Mouse (Mus musculus) embryonic facial prominence, embryonic 15.5 days (tissue): ENCODE measurements around the gene Lims1. TPM values are rescaled to one million over a fixed set of nuclear protein-coding genes. Genes with fewer than 3 reads are reported as not detected.

ENCODE experiments used
- ATAC-seq: fragments of 200-750 bp; cut with Nextera tagmentation; 2 replicates; pipeline ENCODE4 v1.8.0; 2017; ENCODE audit warnings: low read depth, moderate TSS enrichment; ENCODE audit not compliant: insufficient number of reproducible peaks, low FRiP score, low TSS enrichment
- H3K27ac ChIP-seq: fragments of 300-500 bp; sonication (generic); replicated peaks from 2 replicates; pipeline ENCODE4 v1.5.1; 2015; ENCODE audit warnings: mild to moderate bottlenecking, inconsistent platforms
- H3K27me3 ChIP-seq: fragments of 300-500 bp; sonication (generic); 2 replicates; pipeline ENCODE4 v1.6.1; 2015; ENCODE audit warnings: inconsistent platforms
- H3K36me3 ChIP-seq: fragments of 300-500 bp; sonication (generic); 2 replicates; pipeline ENCODE4 v1.6.1; 2015; ENCODE audit warnings: mild to moderate bottlenecking, inconsistent platforms
- H3K4me1 ChIP-seq: fragments of 300-500 bp; sonication (generic); 2 replicates; pipeline ENCODE4 v1.6.1; 2015; ENCODE audit warnings: inconsistent platforms
- H3K4me2 ChIP-seq: fragments of 300-500 bp; sonication (generic); replicated peaks from 2 replicates; pipeline ENCODE4 v1.6.1; 2015; ENCODE audit warnings: mild to moderate bottlenecking, inconsistent platforms
- H3K4me3 ChIP-seq: fragments of 300-500 bp; sonication (generic); replicated peaks from 2 replicates; pipeline ENCODE4 v1.5.1; 2015; ENCODE audit warnings: mild to moderate bottlenecking, inconsistent platforms
- H3K9ac ChIP-seq: fragments of 300-500 bp; sonication (generic); 2 replicates; pipeline ENCODE4 v1.6.1; 2015; ENCODE audit warnings: inconsistent platforms
- H3K9me3 ChIP-seq: fragments of 300-500 bp; sonication (generic); replicated peaks from 2 replicates; pipeline ENCODE4 v1.6.1; 2016; ENCODE audit warnings: inconsistent platforms
- WGBS: fragments of 180-500 bp; shearing (Covaris S2); methylation state at CpG from one replicate; pipeline ENCODE4 v1.1.7; 2015; 5-methylcytosine and 5-hydroxymethylcytosine counted together
- polyA plus RNA-seq: library from polyadenylated mRNA; unstranded; fragments of >200 nt; fragmentation: Nextera tagmentation; extraction: Ambion mirVana; gene quantifications from 2 replicates; pipeline ENCODE4 v1.2.1, GENCODE M21; 2015

The Lims1 gene
- polyA plus RNA-seq, 1 experiment from 2014 or later, result 124 TPM

DNA sequence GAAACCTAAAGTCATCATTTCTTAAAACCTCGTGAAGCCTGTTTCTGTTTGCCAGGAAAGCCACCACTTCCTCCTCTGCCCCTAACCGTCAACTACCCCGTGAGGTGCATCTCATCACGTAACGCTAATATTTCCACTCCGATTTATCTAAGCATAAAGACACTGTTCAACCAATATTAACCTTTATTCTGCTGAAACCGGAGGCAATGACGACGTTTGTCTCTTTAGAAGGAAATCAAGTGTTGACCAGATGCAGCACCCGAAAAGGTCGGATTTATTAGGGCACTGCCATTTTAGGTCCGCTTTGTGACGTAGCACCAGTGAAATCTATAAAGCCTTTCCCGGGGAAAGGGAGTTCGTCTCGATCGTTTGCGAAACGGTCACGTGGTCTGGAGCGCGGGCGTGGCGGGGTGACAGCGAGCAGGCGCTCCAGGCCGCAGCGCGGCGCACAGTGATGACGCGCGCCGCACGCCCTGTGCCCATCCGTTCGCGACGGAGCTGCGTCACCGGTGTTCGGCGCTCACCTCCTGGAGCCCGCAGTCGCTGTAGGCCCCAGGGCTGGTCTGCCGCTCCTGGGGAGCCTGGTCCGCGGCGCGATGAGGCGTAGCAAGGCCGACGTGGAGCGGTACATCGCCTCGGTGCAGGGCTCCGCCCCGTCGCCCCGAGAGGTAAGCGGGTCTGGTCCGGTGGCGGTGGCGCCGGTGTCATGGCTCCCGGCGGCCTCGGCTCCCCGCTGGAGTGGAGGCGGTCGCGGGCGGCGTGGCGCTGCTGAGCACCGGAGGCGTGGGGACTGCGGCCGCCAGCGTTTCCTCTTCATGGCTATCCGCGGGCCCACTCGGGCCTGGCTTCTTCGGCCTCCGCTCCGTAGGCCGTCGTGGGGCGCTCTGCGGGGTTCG is 123.4 kb downstream of the Lims1 start, which contains the start of gene Ranbp2:
Gene Ranbp2, plus strand, starts transcription at position 537 of the 896 bp plus-strand sequence.
- Histone ChIP-seq H3K27ac (peak within 1 kb of the TSS; percentile 96), H3K27me3 (no peaks in the 10 kb centered on the region), H3K36me3 (no peaks in the 10 kb centered on the region), H3K4me3 (peak within 1 kb of the TSS; percentile 88), H3K9ac (peak within 1 kb of the TSS; percentile 90), H3K4me1 (peaks cover 7% of the 10 kb centered on the region), H3K4me2 (peak within 1 kb of the TSS; percentile 49), H3K9me3 (no peaks in the 10 kb centered on the region)
- WGBS, result under 1% methylated on average over 71 of the region's 91 CpGs
- ATAC-seq, result peak; percentile 99

DNA sequence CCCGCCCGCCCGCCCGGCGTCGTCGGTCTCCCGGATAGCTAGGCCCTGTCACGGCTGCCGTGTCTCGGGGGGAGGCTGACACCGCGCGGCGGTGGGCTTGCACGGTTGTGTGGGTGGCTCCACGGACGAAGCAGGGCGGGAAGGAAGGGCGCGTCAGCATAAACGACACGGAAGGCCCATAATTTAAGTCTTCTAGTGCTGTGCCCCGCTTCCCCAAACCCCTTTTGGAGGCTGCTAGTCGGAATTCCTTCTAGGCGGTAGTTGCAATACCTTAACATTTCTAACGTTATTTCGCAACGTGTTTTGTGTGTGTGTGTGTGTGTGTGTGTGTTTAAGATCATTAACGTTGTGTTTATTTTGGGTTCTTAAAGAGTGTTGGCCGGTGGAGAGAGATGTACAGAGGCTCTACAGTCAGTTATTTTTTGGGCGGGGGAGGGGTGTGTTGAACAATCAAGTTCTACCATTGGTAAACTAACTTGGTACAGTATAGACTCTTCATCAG is 124.1 kb downstream of the Lims1 start:
- Histone ChIP-seq H3K27ac (peak overlapping the region; percentile 96), H3K4me3 (peak overlapping the region; percentile 88), H3K4me2 (peak overlapping the region; percentile 49), H3K9me3 (no peaks in the 10 kb centered on the region), H3K27me3 (no peaks in the 10 kb centered on the region), H3K9ac (peak overlapping the region; percentile 90), H3K36me3 (no peaks in the 10 kb centered on the region), H3K4me1 (peaks cover 7% of the 10 kb centered on the region)
- WGBS, result 0% methylated on average over 25 of the region's 32 CpGs
- no peak; the same call in 1 of the 2 replicates for ATAC-seq

DNA sequence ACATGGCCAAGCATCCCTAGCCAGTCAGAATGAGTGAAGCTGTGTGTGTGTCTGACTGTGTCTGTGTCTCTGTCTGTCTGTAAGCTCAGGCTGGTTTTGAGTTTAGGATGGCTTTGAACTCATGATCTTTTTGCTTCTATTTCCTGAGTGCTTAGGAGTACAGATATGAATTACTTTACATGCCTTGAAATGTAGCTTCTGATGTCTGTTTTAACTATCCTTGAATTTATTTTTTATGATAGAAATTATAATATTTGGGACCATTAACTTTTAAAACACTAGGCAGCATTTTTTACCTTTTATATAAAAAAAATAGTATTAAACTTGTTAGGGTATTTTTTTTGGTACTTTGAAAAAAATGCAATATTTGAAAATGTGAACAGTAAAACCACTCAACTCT is 128.3 kb downstream of the Lims1 start:
- no peaks in the 10 kb centered on the region for H3K9me3 ChIP-seq
- no peak for ATAC-seq
- no peak overlapping the region for H3K4me2 ChIP-seq
- no peaks in the 10 kb centered on the region for H3K4me1 ChIP-seq
- no peak overlapping the region for H3K4me3 ChIP-seq
- H3K27ac ChIP-seq, result no peak overlapping the region
- no peak overlapping the region for H3K9ac ChIP-seq
- H3K27me3 ChIP-seq, result no peaks in the 10 kb centered on the region
- H3K36me3 ChIP-seq, result peaks cover 23% of the 10 kb centered on the region

DNA sequence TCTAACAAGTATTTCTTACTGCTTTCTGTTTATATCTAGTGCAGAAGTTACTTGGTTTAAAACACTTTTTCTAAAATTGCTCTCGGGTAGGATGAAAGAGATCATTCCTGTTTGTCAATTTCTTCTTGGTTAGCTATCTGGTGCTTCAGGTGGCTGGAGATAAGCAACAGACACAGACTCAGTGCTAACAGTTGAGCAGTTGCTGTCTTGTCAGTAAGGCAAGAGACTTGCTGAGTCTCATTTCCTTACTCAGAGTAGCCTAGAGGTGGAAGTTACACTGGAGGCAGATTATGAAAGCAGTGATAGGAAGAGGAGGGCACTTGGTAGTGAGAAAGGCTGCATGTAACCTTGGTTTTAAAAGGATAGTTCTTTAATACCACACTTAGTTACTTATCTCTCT is 128.9 kb downstream of the Lims1 start:
- Histone ChIP-seq H3K9ac (no peak overlapping the region), H3K9me3 (no peaks in the 10 kb centered on the region), H3K27ac (no peak overlapping the region), H3K4me1 (no peaks in the 10 kb centered on the region), H3K4me2 (no peak overlapping the region), H3K36me3 (peaks cover 24% of the 10 kb centered on the region), H3K27me3 (no peaks in the 10 kb centered on the region), H3K4me3 (no peak overlapping the region)
- WGBS, result 86% methylated on average over 1 of the region's 1 CpGs
- ATAC-seq, result no peak

DNA sequence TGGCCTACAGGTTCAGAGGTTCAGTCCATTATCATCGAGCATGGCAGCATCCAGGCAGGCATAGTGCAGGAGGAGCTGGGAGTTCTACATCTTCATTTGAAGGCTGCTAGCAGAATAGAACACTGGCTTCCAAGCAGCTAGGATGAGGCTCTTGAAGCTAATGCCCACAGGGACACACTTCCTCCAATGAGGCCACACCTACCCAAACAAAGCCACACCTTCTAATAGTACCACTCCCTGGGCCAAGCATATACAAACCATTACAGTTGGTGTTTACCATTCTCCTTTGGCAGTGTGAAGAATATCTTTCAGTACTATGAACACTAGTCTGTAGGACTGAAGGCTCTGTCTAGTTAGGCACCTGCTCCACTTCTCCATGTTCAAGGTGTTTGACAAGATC is 136.6 kb downstream of the Lims1 start:
- H3K36me3 ChIP-seq, result peaks cover 58% of the 10 kb centered on the region
- 97% methylated on average over 1 of the region's 1 CpGs for WGBS
- H3K4me1 ChIP-seq, result no peaks in the 10 kb centered on the region
- no peak; the same call in 1 of the 2 replicates for ATAC-seq
- H3K9me3 ChIP-seq, result no peaks in the 10 kb centered on the region
- H3K27ac ChIP-seq, result no peak overlapping the region
- no peak overlapping the region for H3K4me2 ChIP-seq
- H3K4me3 ChIP-seq, result no peak overlapping the region
- H3K9ac ChIP-seq, result no peak overlapping the region
- no peaks in the 10 kb centered on the region for H3K27me3 ChIP-seq

Other genes with a start within 250 kb of the Lims1 start
- gene AW822073, start 98.5 kb upstream of the Lims1 start, polyA plus RNA-seq, result not detected in 2 replicates
- gene Duxf3, start 90.8 kb upstream of the Lims1 start, polyA plus RNA-seq, result not detected in 2 replicates
- not detected in 2 replicates for gene Gm4981, start 86.8 kb upstream of the Lims1 start, polyA plus RNA-seq
- 56.7 and 57.4 TPM in 2 replicates for gene Gcc2, start 68.0 kb upstream of the Lims1 start, polyA plus RNA-seq
- 19.0 and 20.7 TPM in 2 replicates for gene Ranbp2, start 123.5 kb downstream of the Lims1 start, polyA plus RNA-seq
- gene Ccdc138, start 174.5 kb downstream of the Lims1 start, polyA plus RNA-seq, result 8.2 and 9.7 TPM in 2 replicates